Comparison of ENCODE assay signal across 22 mouse cellular contexts in genomic region chrX:101351188-101351587, GRCm38 (mm10). TPM values are rescaled to one million over a fixed set of nuclear protein-coding genes. Genes with fewer than 3 reads are reported as not detected.
DNase-seq lines count a peak whose midpoint lies in the region; ATAC-seq lines count a peak whose summit lies in the region.
"Had no signal": no experiment of that assay in that cellular context is flagged by ENCODE, and none has a peak within 500 bp of the region (broad histone marks: within the 10 kb centered on the region; RNA-seq: fewer than 3 reads in every experiment).

No protein-coding gene starts in this region.

- H3K4me3 ChIP-seq in embryonic facial prominence, embryonic 14.5 days (ENCODE audit: low read depth, low read length), result no peak overlapping the region
- H3K4me3 ChIP-seq in embryonic facial prominence, embryonic 10.5 days, result no peak overlapping the region
- peak overlapping the region; percentile 54 for H3K4me3 ChIP-seq in megakaryocyte, embryonic 14.5 days (replicated peaks)
- no peak overlapping the region for H3K4me3 ChIP-seq in liver, embryonic 12.5 days
- H3K4me3 ChIP-seq: erythroblast, embryonic 14.5 days; hindbrain, embryonic 10.5 days; layer of hippocampus, adult 2 months; limb, embryonic 15.5 days; stomach, embryonic 15.5 days had no signal

- H3K9me3 ChIP-seq in embryonic facial prominence, embryonic 14.5 days (ENCODE audit: control insufficient read depth, low read length), result no peaks in the 10 kb centered on the region
- no peaks in the 10 kb centered on the region for H3K9me3 ChIP-seq in embryonic facial prominence, embryonic 10.5 days
- no peaks in the 10 kb centered on the region for H3K9me3 ChIP-seq in megakaryocyte, embryonic 14.5 days
- H3K9me3 ChIP-seq in liver, embryonic 12.5 days (replicated peaks), result no peaks in the 10 kb centered on the region
- H3K9me3 ChIP-seq: hindbrain, embryonic 10.5 days; limb, embryonic 15.5 days; stomach, embryonic 15.5 days had no signal

- H3K9ac ChIP-seq in embryonic facial prominence, embryonic 14.5 days (ENCODE audit: low read depth, low read length), result no peak overlapping the region
- H3K9ac ChIP-seq in liver, embryonic 12.5 days, result no peak overlapping the region
- H3K9ac ChIP-seq: limb, embryonic 15.5 days; stomach, embryonic 15.5 days had no signal

- H3K36me3 ChIP-seq in embryonic facial prominence, embryonic 14.5 days (ENCODE audit: control insufficient read depth, insufficient read depth, low read length), result no peaks in the 10 kb centered on the region
- H3K36me3 ChIP-seq in embryonic facial prominence, embryonic 10.5 days (replicated peaks), result no peaks in the 10 kb centered on the region
- no peaks in the 10 kb centered on the region for H3K36me3 ChIP-seq in megakaryocyte, embryonic 14.5 days (replicated peaks; ENCODE audit: low read length)
- no peaks in the 10 kb centered on the region for H3K36me3 ChIP-seq in liver, embryonic 12.5 days
- H3K36me3 ChIP-seq: hindbrain, embryonic 10.5 days; limb, embryonic 15.5 days; stomach, embryonic 15.5 days had no signal

- no peak overlapping the region for H3K4me2 ChIP-seq in embryonic facial prominence, embryonic 14.5 days (ENCODE audit: low read depth, low read length)
- H3K4me2 ChIP-seq in liver, embryonic 12.5 days, result peak overlapping the region; percentile 25; the same call in 1 of the 2 replicates
- H3K4me2 ChIP-seq: limb, embryonic 15.5 days; stomach, embryonic 15.5 days had no signal

- H3K27me3 ChIP-seq in embryonic facial prominence, embryonic 14.5 days (replicated peaks; ENCODE audit: control insufficient read depth, insufficient read depth, low read length), result no peaks in the 10 kb centered on the region
- peaks cover 23% of the 10 kb centered on the region for H3K27me3 ChIP-seq in embryonic facial prominence, embryonic 10.5 days (replicated peaks; ENCODE audit: low read depth, poor library complexity, severe bottlenecking)
- H3K27me3 ChIP-seq in megakaryocyte, embryonic 14.5 days (replicated peaks), result peaks cover 6% of the 10 kb centered on the region
- H3K27me3 ChIP-seq in liver, embryonic 12.5 days (replicated peaks), result no peaks in the 10 kb centered on the region; the same call in 1 of the 2 replicates
- H3K27me3 ChIP-seq: stomach, embryonic 15.5 days had no signal

- H3K4me1 ChIP-seq in embryonic facial prominence, embryonic 14.5 days (ENCODE audit: control insufficient read depth, insufficient read depth, low read length), result no peaks in the 10 kb centered on the region
- no peaks in the 10 kb centered on the region for H3K4me1 ChIP-seq in embryonic facial prominence, embryonic 10.5 days
- H3K4me1 ChIP-seq in megakaryocyte, embryonic 14.5 days, result peaks cover 18% of the 10 kb centered on the region
- H3K4me1 ChIP-seq in liver, embryonic 12.5 days, result no peaks in the 10 kb centered on the region
- H3K4me1 ChIP-seq: hindbrain, embryonic 10.5 days; limb, embryonic 15.5 days; stomach, embryonic 15.5 days had no signal

- no peak overlapping the region for H3K27ac ChIP-seq in embryonic facial prominence, embryonic 14.5 days (replicated peaks; ENCODE audit: low read depth, low read length)
- H3K27ac ChIP-seq in embryonic facial prominence, embryonic 10.5 days (replicated peaks), result no peak overlapping the region
- no peak overlapping the region for H3K27ac ChIP-seq in liver, embryonic 12.5 days
- H3K27ac ChIP-seq: hindbrain, embryonic 10.5 days; kidney, postnatal 0 days; layer of hippocampus, adult 2 months; limb, embryonic 15.5 days; stomach, embryonic 15.5 days had no signal

- peak; percentile 46 for DNase-seq in embryonic facial prominence, embryonic 14.5 days (ENCODE audit: low spot score)
- no peak for DNase-seq in embryonic facial prominence, embryonic 10.5 days (ENCODE audit: low spot score)
- no peak for DNase-seq in adrenal gland, adult 18-20 months (ENCODE audit: low spot score in 2 of 2)
- no peak for DNase-seq in natural killer cell, adult 2 months (ENCODE audit: low spot score in 2 of 2)
- no peak for DNase-seq in urinary bladder, postnatal 36 days (ENCODE audit: low spot score in 2 of 2)
- DNase-seq: adrenal gland, adult 8-10 months; cerebellum, adult 9-11 months; embryo, embryonic 11 days; heart, adult 11 months; spleen, adult 18-20 months had no signal

- ATAC-seq in embryonic facial prominence, embryonic 14.5 days (ENCODE audit: low read depth), result no peak
- ATAC-seq in megakaryocyte, adult 5-6 weeks (ENCODE audit: poor library complexity, severe bottlenecking), result no peak
- ATAC-seq in liver, embryonic 12.5 days, result no peak
- ATAC-seq: intestine, embryonic 16.5 days had no signal

- WGBS in embryonic facial prominence, embryonic 14.5 days, result 53% methylated on average over 4 of the region's 4 CpGs
- 81% methylated on average over 4 of the region's 4 CpGs for WGBS in embryonic facial prominence, embryonic 10.5 days
- 13% methylated on average over 4 of the region's 4 CpGs for WGBS in liver, embryonic 12.5 days (ENCODE audit: insufficient replicate concordance)

RNA-seq across cellular contexts. Expression of gene Gjb1, which starts 25.0 kb away (rescaled TPM):
- 0.48 and 0.51 TPM in 2 replicates for polyA plus RNA-seq in embryonic facial prominence, embryonic 14.5 days (2014; fragmentation: Nextera tagmentation; extraction: Ambion mirVana)
- polyA plus RNA-seq in embryonic facial prominence, embryonic 10.5 days (2016; fragmentation: Nextera tagmentation; extraction: Ambion mirVana), result not detected in 2 replicates
- polyA plus RNA-seq in megakaryocyte, embryonic 14.5 days (2012; ENCODE audit: insufficient read depth, low replicate concordance), result not detected in 2 replicates
- total RNA-seq in megakaryocyte, adult 5-6 weeks (2015), result not detected in 2 replicates
- not detected in 2 replicates for total RNA-seq in megakaryocyte, adult 5-6 weeks (2017)
- 39.3 and 40.7 TPM in 2 replicates for polyA plus RNA-seq in liver, embryonic 12.5 days (2016; fragmentation: Nextera tagmentation; extraction: Ambion mirVana)
- total RNA-seq in adrenal gland, adult 18-20 months (2021), result not detected
- total RNA-seq: neutrophil, adult 5-6 weeks had no signal
- polyA plus RNA-seq: heart, embryonic 14.5 days; hindbrain, embryonic 10.5 days had no signal

RNA-seq across cellular contexts. Expression of gene Nlgn3, which starts 52.2 kb away (rescaled TPM):
- polyA plus RNA-seq in embryonic facial prominence, embryonic 14.5 days (2014; fragmentation: Nextera tagmentation; extraction: Ambion mirVana), result 13.9 and 18.8 TPM in 2 replicates
- polyA plus RNA-seq in embryonic facial prominence, embryonic 10.5 days (2016; fragmentation: Nextera tagmentation; extraction: Ambion mirVana), result 4.9 and 8.3 TPM in 2 replicates
- 0.22 TPM in 1 of 2 replicates, not detected in the other for polyA plus RNA-seq in megakaryocyte, embryonic 14.5 days (2012; ENCODE audit: insufficient read depth, low replicate concordance)
- total RNA-seq in megakaryocyte, adult 5-6 weeks (2015), result 0.04 TPM in 1 of 2 replicates, not detected in the other
- total RNA-seq in megakaryocyte, adult 5-6 weeks (2017), result not detected in 2 replicates
- 0.08 and 0.20 TPM in 2 replicates for polyA plus RNA-seq in liver, embryonic 12.5 days (2016; fragmentation: Nextera tagmentation; extraction: Ambion mirVana)
- 10 to 100 TPM in 1 of 2 experiments, 1 to 10 TPM in 1; 5.7 to 15.9 TPM for total RNA-seq in adrenal gland, adult 18-20 months (2021)
- total RNA-seq: neutrophil, adult 5-6 weeks had no signal
- polyA plus RNA-seq: erythroblast, embryonic 14.5 days had no signal

Comparison
In these comparisons a context has a peak if more than half of its experiments do, and no peak if none do; other contexts are left out.
1. RNA of gene Gjb1, which starts 25.0 kb away (polyA plus RNA-seq): 39.3 to 40.7 TPM in liver, embryonic 12.5 days; 0.48 to 0.51 TPM in embryonic facial prominence, embryonic 14.5 days, not detected in embryonic facial prominence, embryonic 10.5 days and not detected in megakaryocyte, embryonic 14.5 days; every median in the first group is over 10 times any median in the second.